Mouse (Mus musculus): Measurements from ENCODE around the gene Ncoa1. TPM values are rescaled to one million over a fixed set of nuclear protein-coding genes. Genes with fewer than 3 reads are reported as not detected.

The Ncoa1 gene
- total and polyA plus RNA-seq, 3 experiments, result 36.0 to 65.0 (median 45.0) TPM

DNA sequence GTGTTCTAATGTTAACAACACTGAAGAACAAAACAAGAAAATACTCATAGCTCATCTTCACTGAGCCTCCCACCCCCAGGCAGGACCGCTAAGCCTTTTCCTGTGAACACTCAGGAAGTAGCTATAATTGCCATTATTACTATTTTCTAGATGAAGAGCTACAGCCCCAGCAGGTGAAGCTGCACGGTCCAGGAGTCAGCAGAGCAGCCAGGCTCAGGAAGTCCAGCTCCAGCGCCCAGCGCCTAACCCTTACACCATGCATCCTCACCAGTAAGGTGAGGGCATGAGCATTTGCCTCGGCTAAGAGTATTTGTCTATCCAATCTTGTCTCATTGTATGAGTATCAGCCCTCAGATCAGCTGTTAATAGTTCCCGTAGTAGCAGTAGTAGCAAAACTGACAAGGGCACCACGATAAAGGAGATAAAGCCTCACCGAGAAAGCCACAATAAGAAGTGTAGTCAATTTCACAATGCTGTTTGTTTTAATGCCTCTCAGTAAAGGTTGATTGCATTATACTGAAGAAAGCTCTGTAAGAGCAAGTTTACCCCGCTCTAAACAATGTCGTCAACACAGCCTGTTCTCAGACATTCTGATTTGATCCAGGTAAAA, 21.9 kb downstream of the Ncoa1 start:
- Histone ChIP-seq H3K9me3 (replicated peaks; ENCODE audit: insufficient read depth, low read length) (no peaks in the 10 kb centered on the region), H3K79me2 (ENCODE audit: control insufficient read depth, insufficient read depth, low read length, poor library complexity) (peaks cover 75% of the 10 kb centered on the region), H3K27me3 (ENCODE audit: control insufficient read depth in 1 of 2, insufficient read depth in 2 of 2, low read length in 2 of 2) (no peaks in the 10 kb centered on the region), H3K4me1 (ENCODE audit: control insufficient read depth in 1 of 2, insufficient read depth in 2 of 2, low read length in 2 of 2) (peaks cover 31 to 38% of the 10 kb centered on the region in 2 experiments), H3K27ac (ENCODE audit: control insufficient read depth, low read depth, low read length) (peak overlapping the region; percentile 19; the same call in 1 of the 2 replicates), H3K4me3 (ENCODE audit: control insufficient read depth in 1 of 2, insufficient read depth in 1 of 2, low read depth in 2 of 2, low read length in 2 of 2) (no peak overlapping the region), H3K36me3 (ENCODE audit: control insufficient read depth in 1 of 2, insufficient read depth in 2 of 2, low read length in 2 of 2) (peaks cover 1 to 59% of the 10 kb centered on the region in 2 experiments; a peak in 2 of 4 replicates), H3K9ac (ENCODE audit: control insufficient read depth, low read depth, low read length, poor library complexity, severe bottlenecking) (no peak overlapping the region)
- DNase-seq (ENCODE audit: low read depth, low spot score), result no peak
- TF ChIP-seq GABPA (IDR thresholded peaks at IDR 0.05; ENCODE audit: low read depth, low read length), result no peak
- no peak for TF ChIP-seq ZMIZ1 (IDR thresholded peaks at IDR 0.05; ENCODE audit: low read depth, low read length)
- no peak for TF ChIP-seq NRF1 (IDR thresholded peaks at IDR 0.05; ENCODE audit: insufficient read depth, low read depth, low read length, poor library complexity, severe bottlenecking)
- peak; percentile 48 for TF ChIP-seq TCF12 (IDR thresholded peaks at IDR 0.05; ENCODE audit: low read depth, low read length)
- no peak for TF ChIP-seq UBTF (IDR thresholded peaks at IDR 0.05; ENCODE audit: borderline replicate concordance, insufficient read depth, low read depth, low read length)
- TF ChIP-seq JUND (IDR thresholded peaks at IDR 0.05; ENCODE audit: low read depth, low read length), result no peak
- TF ChIP-seq CHD1 (IDR thresholded peaks at IDR 0.05; ENCODE audit: low read depth, low read length), result 0 out of 2 replicates have a peak, but pooled peaks have one; percentile 66
- no peak for TF ChIP-seq USF2 (IDR thresholded peaks at IDR 0.05; ENCODE audit: borderline replicate concordance in 1 of 2, insufficient read depth in 1 of 2, low read depth in 1 of 2, low read length in 2 of 2)
- TF ChIP-seq MAZ (IDR thresholded peaks at IDR 0.05; ENCODE audit: low read depth, low read length), result no peak
- peak; percentile 53 to 54; a peak in 3 of 4 replicates for TF ChIP-seq EP300 (IDR thresholded peaks at IDR 0.05; ENCODE audit: low read depth in 1 of 2, low read length in 2 of 2)
- no peak for TF ChIP-seq MAFK (IDR thresholded peaks at IDR 0.05; ENCODE audit: borderline replicate concordance, low read depth, low read length)
- TF ChIP-seq MXI1 (IDR thresholded peaks at IDR 0.05; ENCODE audit: low read depth, low read length), result peak; percentile 45; the same call in 1 of the 2 replicates
- TF ChIP-seq GATA1 (IDR thresholded peaks at IDR 0.05; ENCODE audit: low read depth, low read length), result peak; percentile 78
- no peak for TF ChIP-seq ZKSCAN1 (IDR thresholded peaks at IDR 0.05; ENCODE audit: low read depth, low read length)
- no peak for TF ChIP-seq E2F4 (IDR thresholded peaks at IDR 0.05; ENCODE audit: borderline replicate concordance, low read depth, low read length)
- TF ChIP-seq KAT2A (conservative IDR thresholded peaks at IDR 0.05; ENCODE audit: low read depth, low read length), result no peak
- no peak for TF ChIP-seq ZNF384 (IDR thresholded peaks at IDR 0.05; ENCODE audit: low read depth, low read length)
- peak; percentile 89 for TF ChIP-seq ETS1 (IDR thresholded peaks at IDR 0.05; ENCODE audit: low read depth, low read length)
- peak; percentile 39; the same call in 1 of the 2 replicates for TF ChIP-seq RCOR1 (IDR thresholded peaks at IDR 0.05; ENCODE audit: low read depth, low read length)
- TF ChIP-seq HCFC1 (IDR thresholded peaks at IDR 0.05; ENCODE audit: low read depth, low read length), result no peak
- peak; percentile 70; the same call in 1 of the 2 replicates for TF ChIP-seq SIN3A (IDR thresholded peaks at IDR 0.05; ENCODE audit: low read length)

Data from MEL (cell line).